In the genomic region with DNA sequence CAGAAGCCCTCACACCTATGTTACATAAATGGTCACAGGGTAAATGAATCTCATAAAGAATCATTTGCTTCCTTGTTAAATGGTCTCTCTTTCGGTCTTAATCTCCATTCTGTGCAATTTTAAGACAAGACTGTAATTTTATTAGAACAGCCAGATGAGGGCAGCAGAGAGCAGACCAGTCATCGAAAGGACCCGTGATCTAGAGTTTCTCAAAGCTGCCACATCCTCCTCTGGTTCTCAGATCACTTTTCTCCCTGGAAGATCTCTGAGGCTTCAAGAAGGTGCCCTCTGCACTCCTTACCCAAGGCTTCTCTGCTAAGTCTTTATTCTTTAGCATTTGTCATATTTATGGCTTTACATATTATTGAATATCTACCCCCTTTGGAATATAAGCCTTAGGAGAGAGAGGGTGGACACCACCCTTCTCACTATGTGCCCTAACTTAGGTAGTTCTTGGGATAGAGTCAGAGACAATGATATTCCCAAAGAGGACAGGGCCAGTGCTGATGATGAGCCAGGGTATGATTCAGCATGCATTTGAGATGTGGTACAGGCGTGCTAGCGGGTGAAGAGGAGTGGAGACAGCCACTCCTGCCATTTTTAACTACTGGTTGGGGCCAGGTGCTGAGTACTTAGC, we compare ENCODE assay signal across 9 mouse cellular contexts. TPM values are rescaled to one million over a fixed set of nuclear protein-coding genes. Genes with fewer than 3 reads are reported as not detected.
A peak's percentile ranks its signal among the peaks of the same experiment; 100 is the strongest.
DNase-seq lines count a peak whose midpoint lies in the region; ATAC-seq and TF ChIP-seq lines count a peak whose summit lies in the region.
"Had no signal": no experiment of that assay in that cellular context is flagged by ENCODE, and none has a peak within 500 bp of the region (broad histone marks: within the 10 kb centered on the region; RNA-seq: fewer than 3 reads in every experiment).

No protein-coding gene starts in this region.

- no peaks in the 10 kb centered on the region for H3K79me2 ChIP-seq in MEL (ENCODE audit: control insufficient read depth, insufficient read depth, low read length, poor library complexity)

- TF ChIP-seq CTCF in MEL (IDR thresholded peaks at IDR 0.05 in 2 of 3, conservative IDR thresholded peaks at IDR 0.05 in 1 of 3; ENCODE audit: control insufficient read depth in 1 of 3, insufficient read depth in 1 of 3, low read depth in 2 of 3, low read length in 3 of 3, poor library complexity in 1 of 3, severe bottlenecking in 1 of 3): peak; percentile 58 to 71 (median 60)
- TF ChIP-seq CTCF in intestine, postnatal 0 days (IDR thresholded peaks at IDR 0.05; ENCODE audit: low read depth): peak; percentile 81
- peak; percentile 66 for TF ChIP-seq CTCF in liver, embryonic 14.5 days (IDR thresholded peaks at IDR 0.05; ENCODE audit: low read depth)

- H3K9ac ChIP-seq in MEL (ENCODE audit: control insufficient read depth, low read depth, low read length, poor library complexity, severe bottlenecking): no peak overlapping the region
- no peak overlapping the region for H3K9ac ChIP-seq in intestine, postnatal 0 days (ENCODE audit: low read depth, low read length)
- no peak overlapping the region for H3K9ac ChIP-seq in liver, embryonic 14.5 days (replicated peaks)
- H3K9ac ChIP-seq in neural tube, embryonic 14.5 days (replicated peaks; ENCODE audit: low read depth, low read length): no peak overlapping the region

- WGBS in intestine, postnatal 0 days: 44% methylated on average over 5 of the region's 5 CpGs
- 36% methylated on average over 5 of the region's 5 CpGs for whole genome bisulfite sequencing in liver, embryonic 14.5 days (ENCODE audit: insufficient replicate concordance)
- WGBS in neural tube, embryonic 14.5 days: 42% methylated on average over 5 of the region's 5 CpGs

- no peaks in the 10 kb centered on the region for H3K36me3 ChIP-seq in MEL (ENCODE audit: control insufficient read depth in 1 of 2, insufficient read depth in 2 of 2, low read length in 2 of 2)
- H3K36me3 ChIP-seq in intestine, postnatal 0 days (ENCODE audit: control insufficient read depth, insufficient read depth): no peaks in the 10 kb centered on the region
- no peaks in the 10 kb centered on the region for H3K36me3 ChIP-seq in liver, embryonic 14.5 days (replicated peaks; ENCODE audit: control insufficient read depth, insufficient read depth, low read depth)
- no peaks in the 10 kb centered on the region for H3K36me3 ChIP-seq in neural tube, embryonic 14.5 days (ENCODE audit: control insufficient read depth, insufficient read depth, low read length)

- TF ChIP-seq RAD21 in MEL (IDR thresholded peaks at IDR 0.05; ENCODE audit: low read depth, low read length): peak; percentile 51

- no peak overlapping the region for H3K27ac ChIP-seq in MEL (ENCODE audit: control insufficient read depth, low read depth, low read length)
- H3K27ac ChIP-seq in intestine, postnatal 0 days (ENCODE audit: low read depth, low read length): no peak overlapping the region
- H3K27ac ChIP-seq in liver, embryonic 14.5 days: no peak overlapping the region
- no peak overlapping the region for H3K27ac ChIP-seq in neural tube, embryonic 14.5 days (ENCODE audit: low read depth, low read length)
- H3K27ac ChIP-seq: macrophage had no signal

- H3K27me3 ChIP-seq in MEL (ENCODE audit: control insufficient read depth in 1 of 2, insufficient read depth in 2 of 2, low read length in 2 of 2): no peaks in the 10 kb centered on the region; a peak in 2 of 4 replicates
- H3K27me3 ChIP-seq in intestine, postnatal 0 days (replicated peaks; ENCODE audit: control insufficient read depth, insufficient read depth, low read length): no peaks in the 10 kb centered on the region; the same call in 1 of the 2 replicates
- H3K27me3 ChIP-seq in liver, embryonic 14.5 days (ENCODE audit: control insufficient read depth, insufficient read depth, low read length): no peaks in the 10 kb centered on the region
- no peaks in the 10 kb centered on the region for H3K27me3 ChIP-seq in neural tube, embryonic 14.5 days (ENCODE audit: control insufficient read depth, insufficient read depth, low read length)

- no peak overlapping the region for H3K4me3 ChIP-seq in MEL (ENCODE audit: control insufficient read depth in 1 of 2, insufficient read depth in 1 of 2, low read depth in 2 of 2, low read length in 2 of 2)
- no peak overlapping the region for H3K4me3 ChIP-seq in intestine, postnatal 0 days (ENCODE audit: low read depth, low read length)
- no peak overlapping the region for H3K4me3 ChIP-seq in liver, embryonic 14.5 days (ENCODE audit: insufficient read depth in 1 of 2, low read depth in 2 of 2, low read length in 2 of 2)
- no peak overlapping the region for H3K4me3 ChIP-seq in neural tube, embryonic 14.5 days (ENCODE audit: low read depth, low read length)

- no peaks in the 10 kb centered on the region for H3K9me3 ChIP-seq in MEL (replicated peaks; ENCODE audit: insufficient read depth, low read length)
- H3K9me3 ChIP-seq in intestine, postnatal 0 days (ENCODE audit: control insufficient read depth): no peaks in the 10 kb centered on the region
- no peaks in the 10 kb centered on the region for H3K9me3 ChIP-seq in liver, embryonic 14.5 days (ENCODE audit: control insufficient read depth, low read length)
- no peaks in the 10 kb centered on the region for H3K9me3 ChIP-seq in neural tube, embryonic 14.5 days (ENCODE audit: control insufficient read depth, low read length)

- no peak for TF ChIP-seq EP300 in MEL (IDR thresholded peaks at IDR 0.05; ENCODE audit: low read depth in 1 of 2, low read length in 2 of 2)
- no peak for TF ChIP-seq EP300 in liver, embryonic 14.5 days (IDR thresholded peaks at IDR 0.05; ENCODE audit: low read depth)

- peak overlapping the region; percentile 37; the same call in 1 of the 2 replicates for H3K4me2 ChIP-seq in intestine, postnatal 0 days (replicated peaks; ENCODE audit: low read depth)
- no peak overlapping the region for H3K4me2 ChIP-seq in liver, embryonic 14.5 days (ENCODE audit: low read depth)
- no peak overlapping the region for H3K4me2 ChIP-seq in neural tube, embryonic 14.5 days (ENCODE audit: low read depth, low read length)

- DNase-seq in CD4-positive, CD25-positive, alpha-beta regulatory T cell, adult 2 months (ENCODE audit: low read depth, low spot score): peak; percentile 83
- peak; percentile 83 for DNase-seq in MEL (ENCODE audit: low read depth, low spot score)
- DNase-seq in cerebellum, adult 18-20 months: peak; percentile 64 to 78
- DNase-seq in gastrocnemius, postnatal 10 days: peak; percentile 63
- DNase-seq in liver, embryonic 14.5 days (ENCODE audit: low read depth in 3 of 3, low spot score in 3 of 3): peak; percentile 7 to 40 (median 26)

- ATAC-seq in intestine, postnatal 0 days: peak; percentile 28; the same call in 1 of the 2 replicates
- no peak for ATAC-seq in liver, embryonic 14.5 days (ENCODE audit: insufficient read depth)
- ATAC-seq in neural tube, embryonic 14.5 days (ENCODE audit: low read depth): peak; percentile 21; the same call in 1 of the 2 replicates
- no peak for ATAC-seq in erythroblast, adult 5-6 weeks (replicated peaks; ENCODE audit: low FRiP score, poor library complexity, severe bottlenecking)

- TF ChIP-seq POLR2A in MEL (IDR thresholded peaks at IDR 0.05; ENCODE audit: control insufficient read depth in 1 of 2, insufficient read depth in 1 of 2, low read depth in 1 of 2, low read length in 2 of 2, poor library complexity in 1 of 2): no peak

- no peaks in the 10 kb centered on the region for H3K4me1 ChIP-seq in MEL (ENCODE audit: control insufficient read depth in 1 of 2, insufficient read depth in 2 of 2, low read length in 2 of 2)
- H3K4me1 ChIP-seq in intestine, postnatal 0 days (replicated peaks; ENCODE audit: control insufficient read depth, insufficient read depth, low read length): no peaks in the 10 kb centered on the region
- no peaks in the 10 kb centered on the region for H3K4me1 ChIP-seq in liver, embryonic 14.5 days (replicated peaks; ENCODE audit: control insufficient read depth in 2 of 2, insufficient read depth in 2 of 2, low read length in 1 of 2)
- 0 out of 2 replicates have a peak, but pooled peaks cover 3% of the 10 kb centered on the region for H3K4me1 ChIP-seq in neural tube, embryonic 14.5 days (ENCODE audit: control insufficient read depth, insufficient read depth, low read length)

TF ChIP-seq in MEL, 35 proteins besides CTCF, POLR2A, EP300 and RAD21:
- TF ChIP-seq USF1 (IDR thresholded peaks at IDR 0.05; ENCODE audit: low read depth, low read length): peak; percentile 12; the same call in 1 of the 2 replicates
- TF ChIP-seq GATA1 (IDR thresholded peaks at IDR 0.05; ENCODE audit: low read depth, low read length): no peak
- peak; percentile 82 for TF ChIP-seq SMC3 (IDR thresholded peaks at IDR 0.05; ENCODE audit: low read depth, low read length)
- TF ChIP-seq ZC3H11A (IDR thresholded peaks at IDR 0.05; ENCODE audit: low read depth, low read length): peak; percentile 60
- no peak for TF ChIP-seq POLR2AphosphoS2 (IDR thresholded peaks at IDR 0.05; ENCODE audit: low read length)

RNA-seq across cellular contexts. Expression of a gene that starts 20.3 kb away (rescaled TPM):
- not detected in 2 replicates for total RNA-seq in MEL (2012; rRNA removed)
- polyA plus RNA-seq in MEL (2012; ENCODE audit: insufficient read depth in 1 of 2, insufficient read length in 2 of 2, low read depth in 1 of 2, low replicate concordance in 2 of 2, missing spikeins in 1 of 2): not detected
- total RNA-seq in gastrocnemius, postnatal 10 days (2021): under 1 TPM in 1 of 2 experiments, not detected in 1; 0.16 TPM
- polyA plus RNA-seq in intestine, postnatal 0 days (2015; fragmentation: Nextera tagmentation; extraction: Ambion mirVana): 0.05 and 0.14 TPM in 2 replicates
- 0.02 and 0.09 TPM in 2 replicates for polyA plus RNA-seq in liver, embryonic 14.5 days (2012; rRNA removed)
- polyA plus RNA-seq in liver, embryonic 14.5 days (2014; fragmentation: Nextera tagmentation; extraction: Ambion mirVana): 0.14 TPM in 1 of 2 replicates, not detected in the other
- 5.3 and 6.6 TPM in 2 replicates for polyA plus RNA-seq in neural tube, embryonic 14.5 days (2014; fragmentation: Nextera tagmentation; extraction: Ambion mirVana)
- total RNA-seq in erythroblast, adult 5-6 weeks (2015; ENCODE audit: low replicate concordance): not detected in 2 replicates
- total RNA-seq in erythroblast, adult 5-6 weeks (2017; ENCODE audit: low replicate concordance): not detected in 2 replicates

RNA-seq across cellular contexts. Expression of a gene that starts 53.2 kb away (rescaled TPM):
- not detected in 2 replicates for total RNA-seq in MEL (2012; rRNA removed)
- not detected for polyA plus RNA-seq in MEL (2012; ENCODE audit: insufficient read depth in 1 of 2, insufficient read length in 2 of 2, low read depth in 1 of 2, low replicate concordance in 2 of 2, missing spikeins in 1 of 2)
- total RNA-seq in gastrocnemius, postnatal 10 days (2021): 1 to 10 TPM; 6.0 to 7.1 TPM
- polyA plus RNA-seq in intestine, postnatal 0 days (2015; fragmentation: Nextera tagmentation; extraction: Ambion mirVana): 55.0 and 57.3 TPM in 2 replicates
- 0.63 and 1.8 TPM in 2 replicates for polyA plus RNA-seq in liver, embryonic 14.5 days (2012; rRNA removed)
- polyA plus RNA-seq in liver, embryonic 14.5 days (2014; fragmentation: Nextera tagmentation; extraction: Ambion mirVana): 0.78 and 1.5 TPM in 2 replicates
- 2,768 and 3,331 TPM in 2 replicates for polyA plus RNA-seq in neural tube, embryonic 14.5 days (2014; fragmentation: Nextera tagmentation; extraction: Ambion mirVana)
- total RNA-seq in erythroblast, adult 5-6 weeks (2015; ENCODE audit: low replicate concordance): 0.63 TPM in 1 of 2 replicates, not detected in the other
- total RNA-seq in erythroblast, adult 5-6 weeks (2017; ENCODE audit: low replicate concordance): not detected in 2 replicates

Comparison
In these comparisons a context has a peak if more than half of its experiments do, and no peak if none do; other contexts are left out.
1. DNase-seq: peak in every context shown above with its lines; median percentile 83 in CD4-positive, CD25-positive, alpha-beta regulatory T cell, adult 2 months; 83 in MEL; 71 in cerebellum, adult 18-20 months; 63 in gastrocnemius, postnatal 10 days; 26 in liver, embryonic 14.5 days.
2. ATAC-seq: peak in intestine, postnatal 0 days (single experiment) and neural tube, embryonic 14.5 days (single experiment); none in liver, embryonic 14.5 days (single experiment) and erythroblast, adult 5-6 weeks (single experiment).
3. RNA of a gene that starts 53.2 kb away (polyA plus RNA-seq): 2,768 to 3,331 TPM in neural tube, embryonic 14.5 days; 55.0 to 57.3 TPM in intestine, postnatal 0 days, 0.63 to 1.8 TPM in liver, embryonic 14.5 days and not detected in MEL; every median in the first group is over 10 times any median in the second.
4. Peak in every context shown above with its lines, with median percentiles within 50 percentile points of each other: CTCF ChIP-seq.